In the genomic region with DNA sequence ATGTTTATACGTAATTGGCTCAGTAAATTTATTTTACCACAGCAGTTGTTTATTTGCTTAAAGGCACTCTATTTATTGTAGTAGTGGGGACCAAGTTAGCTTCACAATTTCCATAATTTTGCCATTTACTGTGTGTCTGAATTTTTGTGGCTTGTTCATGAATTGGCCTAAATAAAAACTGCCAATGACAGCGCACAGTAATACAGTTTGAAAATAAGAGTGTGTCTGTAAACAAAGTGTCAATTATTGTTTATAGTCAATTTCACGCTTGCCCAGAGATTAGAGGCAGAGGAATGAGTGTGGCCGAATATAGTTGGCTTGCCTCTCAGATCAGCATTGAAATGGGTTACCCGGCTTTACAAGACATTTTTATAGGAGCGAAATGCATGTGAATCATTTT, we compare ENCODE assay signal across 15 mouse cellular contexts.
"Had no signal": no experiment of that assay in that cellular context is flagged by ENCODE, and none has a peak within 500 bp of the region (broad histone marks: within the 10 kb centered on the region; RNA-seq: fewer than 3 reads in every experiment).

No protein-coding gene starts in this region.

- DNase-seq: retina, postnatal 1 day; right cerebral cortex, adult 18-20 months; right cerebral cortex, postnatal 14 days; right cerebral cortex, postnatal 25 days; right cerebral cortex, postnatal 4 days; spleen, adult 18-20 months; thymus, adult 18-20 months; thymus, adult 2 months; thymus, postnatal 14 days; thymus, postnatal 25 days; thymus, postnatal 36 days; thymus, postnatal 4 days had no signal

- H3K36me3 ChIP-seq: neural tube, embryonic 13.5 days; stomach, embryonic 15.5 days had no signal

- H3K4me3 ChIP-seq: neural tube, embryonic 13.5 days; stomach, embryonic 15.5 days had no signal

- H3K4me2 ChIP-seq: neural tube, embryonic 13.5 days; stomach, embryonic 15.5 days had no signal

- H3K9ac ChIP-seq: neural tube, embryonic 13.5 days; stomach, embryonic 15.5 days had no signal

- H3K27ac ChIP-seq: neural tube, embryonic 13.5 days; stomach, embryonic 15.5 days; stomach, postnatal 0 days had no signal

- H3K9me3 ChIP-seq: neural tube, embryonic 13.5 days; stomach, embryonic 15.5 days had no signal

- H3K4me1 ChIP-seq: neural tube, embryonic 13.5 days; stomach, embryonic 15.5 days had no signal

- H3K27me3 ChIP-seq: neural tube, embryonic 13.5 days; stomach, embryonic 15.5 days had no signal
